Mouse (Mus musculus): ENCODE results near the gene Cbx1.

- no peak for TF ChIP-seq POLR2A (IDR thresholded peaks at IDR 0.05; ENCODE audit: borderline replicate concordance, extremely low read depth, insufficient read depth, insufficient read length, poor library complexity, severe bottlenecking)
- no peak for TF ChIP-seq CTCF (IDR thresholded peaks at IDR 0.05; ENCODE audit: borderline replicate concordance, extremely low read depth, insufficient read depth, insufficient read length)
Measured at GRCm38 (mm10) chr11:96796081-96796480, 7.2 kb downstream of the Cbx1 start.
